Mouse (Mus musculus) midbrain, postnatal 0 days (tissue): ENCODE measurements around the gene Ppp1cc. TPM values are rescaled to one million over a fixed set of nuclear protein-coding genes. Genes with fewer than 3 reads are reported as not detected.

Experiments
- ATAC-seq: fragments of 200-750 bp; cut with Nextera tagmentation; 2 replicates; pipeline ENCODE4 v1.8.0; 2017; ENCODE audit warnings: moderate number of reproducible peaks, mild to moderate bottlenecking, moderate TSS enrichment, moderate library complexity; ENCODE audit not compliant: low FRiP score
- DNase-seq: peaks from one replicate; pipeline ENCODE4 v3.0.0-alpha.2; 2015; ENCODE audit warnings: low spot score
- H3K27ac ChIP-seq: fragments of 300-500 bp; sonication (generic); 2 replicates; pipeline ENCODE4 v1.5.1; 2014; ENCODE audit warnings: low read depth, mild to moderate bottlenecking, low read length, mixed read lengths
- H3K27me3 ChIP-seq: fragments of 300-500 bp; sonication (generic); 2 replicates; pipeline ENCODE4 v1.6.1; 2014; ENCODE audit warnings: low read length, control low read depth, mixed read lengths; ENCODE audit not compliant: insufficient read depth
- H3K36me3 ChIP-seq: fragments of 300-500 bp; sonication (generic); 2 replicates; pipeline ENCODE4 v1.6.1; 2014; ENCODE audit warnings: low read length, control low read depth, mixed read lengths; ENCODE audit not compliant: insufficient read depth
- H3K4me1 ChIP-seq: fragments of 300-500 bp; sonication (generic); 2 replicates; pipeline ENCODE4 v1.6.1; 2014; ENCODE audit warnings: mild to moderate bottlenecking, control low read depth, antibody characterized with exemption, low read length, mixed read lengths; ENCODE audit not compliant: insufficient read depth
- H3K4me2 ChIP-seq: fragments of 300-500 bp; sonication (generic); 2 replicates; pipeline ENCODE4 v1.6.1; 2014; ENCODE audit warnings: low read depth, mild to moderate bottlenecking, low read length, mixed read lengths; ENCODE audit not compliant: poor library complexity, severe bottlenecking
- H3K4me3 ChIP-seq: fragments of 300-500 bp; sonication (generic); 2 replicates; pipeline ENCODE4 v1.5.1; 2014; ENCODE audit warnings: low read depth, mild to moderate bottlenecking, low read length, moderate library complexity
- H3K9ac ChIP-seq: fragments of 300-500 bp; sonication (generic); replicated peaks from 2 replicates; pipeline ENCODE4 v1.6.1; 2014; ENCODE audit warnings: mild to moderate bottlenecking, low read length, moderate library complexity, mixed read lengths; ENCODE audit not compliant: poor library complexity, severe bottlenecking
- H3K9me3 ChIP-seq: fragments of 300-500 bp; sonication (generic); 2 replicates; pipeline ENCODE4 v1.6.1; 2016; ENCODE audit warnings: low read length, control low read depth
- CTCF ChIP-seq: IDR thresholded peaks from 2 replicates; pipeline ENCODE4 v1.5.1; 2016; ENCODE audit warnings: antibody characterized with exemption, mild to moderate bottlenecking
- WGBS: fragments of 180-500 bp; shearing (Covaris S2); extraction: QIAGEN DNeasy Blood & Tissue Kit; methylation state at CpG from one replicate; pipeline ENCODE4 v1.1.7; 2014; 5-methylcytosine and 5-hydroxymethylcytosine counted together
- polyA plus RNA-seq: library from polyadenylated mRNA; unstranded; fragments of >200 nt; fragmentation: Nextera tagmentation; extraction: Ambion mirVana; gene quantifications from 2 replicates; pipeline ENCODE4 v1.2.1, GENCODE M21; 2015
- total RNA-seq: library from RNA; depleted of rRNA; stranded (reverse); fragments of >200 nt; gene quantifications from 2 replicates; pipeline ENCODE4 v1.2.3, GENCODE M21; 2014; rRNA removed

The Ppp1cc gene
- total RNA-seq (206 and 221 TPM in 2 replicates), polyA plus RNA-seq (154 and 164 TPM in 2 replicates)

DNA sequence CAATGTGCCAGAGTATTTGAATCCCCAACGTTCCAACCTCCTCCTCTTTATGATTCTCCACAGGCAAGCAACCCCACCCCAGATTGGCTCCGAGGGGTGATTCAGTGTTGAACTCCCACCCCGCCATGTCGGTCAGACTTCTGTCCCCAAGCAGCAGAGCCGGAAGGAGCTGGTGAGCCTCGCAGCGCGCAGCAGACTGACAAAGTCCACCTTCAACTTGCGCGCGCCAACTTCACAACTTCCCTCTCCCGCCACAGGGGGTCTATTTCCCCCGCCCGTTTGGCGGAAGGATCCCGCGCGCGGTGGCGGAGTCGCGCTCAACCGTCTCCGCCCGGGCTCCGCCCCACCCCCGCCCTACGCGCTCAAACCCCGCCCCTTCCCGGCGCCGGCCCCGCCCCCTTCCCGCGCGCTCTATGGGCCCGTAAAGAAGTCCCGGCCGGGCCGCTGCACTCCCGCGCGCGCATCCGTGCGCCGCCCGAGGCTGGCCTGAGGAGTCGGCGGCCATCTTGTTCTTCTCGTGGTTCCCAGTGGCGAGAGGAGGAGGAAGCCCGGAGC lies at the start of gene Ppp1cc:
Ppp1cc (plus strand) TSS at position 452 of the 555 bp plus-strand sequence.
- peak; percentile 96 for DNase-seq
- no peaks in the 10 kb centered on the region for H3K9me3 ChIP-seq

DNA sequence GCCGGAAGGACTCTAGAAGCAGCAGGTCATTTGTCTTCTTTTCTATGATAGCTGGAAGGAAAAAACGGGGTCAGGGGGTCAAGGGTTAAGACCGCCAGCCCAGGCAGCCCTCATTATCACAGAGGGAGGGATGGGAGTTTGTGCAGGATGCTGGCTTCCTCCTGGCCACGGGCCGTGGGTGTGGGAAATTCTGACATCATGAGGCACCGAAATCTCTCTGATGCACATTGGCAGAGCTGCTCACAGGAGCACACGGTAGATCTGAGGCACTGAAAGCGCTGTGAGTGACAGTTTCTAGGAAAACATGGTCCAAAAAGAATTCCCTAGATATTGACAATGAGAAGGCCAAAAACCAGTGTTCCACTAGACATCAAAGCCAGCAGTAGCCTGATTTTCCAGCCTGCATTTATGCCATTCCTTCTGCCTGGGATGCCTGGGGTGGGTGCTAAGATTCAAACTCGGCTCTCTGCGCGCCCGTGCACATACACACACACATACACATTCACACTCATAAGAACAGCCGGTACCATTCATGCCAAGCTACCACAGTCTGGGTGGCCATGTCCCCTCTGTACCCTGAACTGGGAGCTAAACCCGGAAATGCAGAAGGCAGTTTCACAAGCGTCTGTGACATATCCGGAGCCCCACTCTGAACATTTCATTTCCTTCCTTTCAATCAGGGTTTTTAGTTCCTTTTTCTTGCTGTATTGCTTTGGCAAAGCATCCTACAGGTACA lies 48.6 kb upstream of the Ppp1cc start:
- ATAC-seq = no peak
- Histone ChIP-seq H3K4me2 (no peak overlapping the region), H3K4me1 (no peaks in the 10 kb centered on the region), H3K36me3 (no peaks in the 10 kb centered on the region), H3K27me3 (no peaks in the 10 kb centered on the region), H3K27ac (no peak overlapping the region), H3K9me3 (no peaks in the 10 kb centered on the region), H3K4me3 (no peak overlapping the region), H3K9ac (no peak overlapping the region)
- 59% methylated on average over 16 of the region's 16 CpGs for WGBS
- no peak for TF ChIP-seq CTCF
- DNase-seq = no peak

More for the DNA sequence above, at the start of gene Ppp1cc:
- Histone ChIP-seq H3K27me3 (no peaks in the 10 kb centered on the region), H3K4me1 (peaks cover 19% of the 10 kb centered on the region), H3K27ac (peak within 1 kb of the TSS; percentile 85), H3K36me3 (no peaks in the 10 kb centered on the region), H3K9ac (peak within 1 kb of the TSS; percentile 93), H3K4me2 (peak within 1 kb of the TSS; percentile 73), H3K4me3 (peak within 1 kb of the TSS; percentile 84)
- peak; percentile 51 for TF ChIP-seq CTCF
- peak; percentile 93 for ATAC-seq
- under 1% methylated on average over 46 of the region's 54 CpGs for whole genome bisulfite sequencing

DNA sequence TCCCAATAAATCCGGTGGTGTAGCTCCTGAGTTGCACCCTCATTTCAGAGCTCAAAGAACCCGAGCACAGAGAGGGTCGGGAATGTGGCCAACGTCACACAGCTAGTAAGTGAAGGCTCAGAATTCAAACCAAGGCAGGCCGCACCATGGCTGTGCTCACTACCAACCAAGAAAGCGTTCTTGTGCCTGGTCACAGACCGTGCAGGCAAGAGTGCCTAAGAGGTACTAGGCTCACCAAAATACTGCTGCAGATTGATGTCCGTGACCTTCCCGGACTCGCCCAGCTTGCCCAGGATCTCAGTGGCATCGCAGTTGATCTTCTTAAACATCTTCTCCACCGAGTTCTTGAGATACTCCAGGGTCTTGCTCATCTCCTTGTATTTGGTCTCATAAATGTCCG lies 47.5 kb upstream of the Ppp1cc start:
- H3K36me3 ChIP-seq = no peaks in the 10 kb centered on the region
- no peak for DNase-seq
- no peak overlapping the region for H3K27ac ChIP-seq
- no peaks in the 10 kb centered on the region for H3K27me3 ChIP-seq
- H3K9ac ChIP-seq = no peak overlapping the region
- ATAC-seq = no peak
- H3K4me1 ChIP-seq = no peaks in the 10 kb centered on the region
- WGBS = 91% methylated on average over 13 of the region's 13 CpGs
- H3K4me2 ChIP-seq = no peak overlapping the region
- no peak overlapping the region for H3K4me3 ChIP-seq
- TF ChIP-seq CTCF = no peak
- H3K9me3 ChIP-seq = no peaks in the 10 kb centered on the region

DNA sequence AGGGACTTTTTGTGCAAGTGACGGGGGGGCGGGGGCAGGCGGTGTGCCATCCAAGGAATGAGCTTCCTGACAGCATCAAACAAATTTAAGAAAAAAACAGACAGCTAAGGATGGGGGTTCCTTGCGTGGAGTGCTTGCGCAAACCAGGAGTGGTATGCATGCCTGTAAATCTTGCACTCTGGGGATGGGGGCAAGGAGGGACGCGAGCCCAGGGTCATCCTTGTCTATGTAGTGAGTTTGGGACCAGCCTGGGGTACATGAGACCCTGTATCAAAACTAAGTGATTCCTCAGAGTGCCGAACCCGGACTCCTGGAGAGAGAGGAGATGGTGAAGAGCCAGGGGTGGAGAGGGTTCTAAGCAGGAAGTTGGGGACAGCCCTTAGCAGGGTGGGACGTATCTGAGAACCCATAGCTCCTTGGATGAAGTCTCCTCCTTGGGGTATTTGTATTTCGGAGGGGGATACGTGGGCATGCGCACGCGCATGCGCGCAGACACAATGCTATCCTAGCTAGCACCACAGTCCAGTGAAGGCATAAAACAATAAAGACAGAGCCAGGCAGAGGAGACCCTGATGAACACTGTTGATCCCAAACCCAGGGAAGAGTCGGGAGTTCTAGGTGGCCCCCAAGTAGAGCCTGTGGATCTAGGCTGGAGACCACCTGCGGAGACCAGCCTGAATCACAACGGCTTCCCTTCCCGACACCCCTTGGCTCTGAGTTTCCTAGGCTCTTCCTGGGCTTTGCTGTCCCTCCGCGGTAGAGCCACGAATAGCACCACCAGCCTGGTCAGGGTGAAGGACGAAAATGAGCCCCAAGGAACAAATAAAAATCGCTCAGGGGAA lies 46.8 kb upstream of the Ppp1cc start:
- Histone ChIP-seq H3K9me3 (no peaks in the 10 kb centered on the region), H3K27ac (no peak overlapping the region), H3K9ac (no peak overlapping the region), H3K4me2 (no peak overlapping the region), H3K4me3 (no peak overlapping the region), H3K36me3 (no peaks in the 10 kb centered on the region), H3K27me3 (no peaks in the 10 kb centered on the region), H3K4me1 (no peaks in the 10 kb centered on the region)
- 0 out of 2 replicates have a peak, but pooled peaks have one; percentile 15 for TF ChIP-seq CTCF
- WGBS = 71% methylated on average over 26 of the region's 26 CpGs
- ATAC-seq (no peak), DNase-seq (no peak)

DNA sequence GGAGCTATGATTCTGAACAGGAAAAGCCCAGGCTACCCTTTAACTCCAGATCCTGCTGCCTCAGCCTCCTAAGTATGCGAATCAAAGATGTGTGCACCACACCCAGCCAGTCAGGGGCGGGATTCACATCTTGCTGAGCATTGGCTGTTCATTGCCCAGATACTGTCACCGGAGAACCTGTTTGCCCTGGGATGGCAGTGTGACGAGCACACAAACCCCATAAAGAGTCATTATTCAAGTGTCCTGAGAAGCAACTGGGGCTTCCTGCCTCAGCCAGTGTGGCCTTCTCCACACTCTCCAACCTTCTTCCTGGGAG lies 46.2 kb upstream of the Ppp1cc start:
- H3K27ac ChIP-seq = no peak overlapping the region
- H3K27me3 ChIP-seq = no peaks in the 10 kb centered on the region
- no peak overlapping the region for H3K4me3 ChIP-seq
- WGBS = 71% methylated on average over 4 of the region's 4 CpGs
- no peaks in the 10 kb centered on the region for H3K4me1 ChIP-seq
- H3K9ac ChIP-seq = no peak overlapping the region
- H3K36me3 ChIP-seq = no peaks in the 10 kb centered on the region
- no peak for TF ChIP-seq CTCF
- no peak overlapping the region for H3K4me2 ChIP-seq
- DNase-seq (no peak), ATAC-seq (no peak)
- no peaks in the 10 kb centered on the region for H3K9me3 ChIP-seq
